Mouse (Mus musculus) midbrain, embryonic 13.5 days (tissue): ENCODE measurements around the gene Zrsr1. TPM values are rescaled to one million over a fixed set of nuclear protein-coding genes. Genes with fewer than 3 reads are reported as not detected.
A peak's percentile ranks its signal among the peaks of the same experiment; 100 is the strongest.

Experiments used
- ATAC-seq: fragments of 200-750 bp; cut with Nextera tagmentation; 2 replicates; pipeline ENCODE4 v1.8.0; 2017; ENCODE audit warnings: mild to moderate bottlenecking, moderate TSS enrichment, moderate library complexity
- H3K27ac ChIP-seq: fragments of 300-500 bp; sonication (generic); 2 replicates; pipeline ENCODE4 v1.5.1; 2015; ENCODE audit warnings: inconsistent platforms, mild to moderate bottlenecking, moderate library complexity
- H3K27me3 ChIP-seq: fragments of 300-500 bp; sonication (generic); 2 replicates; pipeline ENCODE4 v1.6.1; 2015; ENCODE audit warnings: mild to moderate bottlenecking, inconsistent platforms
- H3K36me3 ChIP-seq: fragments of 300-500 bp; sonication (generic); 2 replicates; pipeline ENCODE4 v1.6.1; 2015; ENCODE audit warnings: mild to moderate bottlenecking, inconsistent platforms
- H3K4me1 ChIP-seq: fragments of 300-500 bp; sonication (generic); replicated peaks from 2 replicates; pipeline ENCODE4 v1.6.1; 2015; ENCODE audit warnings: inconsistent platforms
- H3K4me2 ChIP-seq: fragments of 300-500 bp; sonication (generic); replicated peaks from 2 replicates; pipeline ENCODE4 v1.6.1; 2015; ENCODE audit warnings: moderate library complexity, mild to moderate bottlenecking, inconsistent platforms
- H3K4me3 ChIP-seq: fragments of 300-500 bp; sonication (generic); replicated peaks from 2 replicates; pipeline ENCODE4 v1.5.1; 2015; ENCODE audit warnings: mild to moderate bottlenecking, inconsistent platforms
- H3K9ac ChIP-seq: fragments of 300-500 bp; sonication (generic); replicated peaks from 2 replicates; pipeline ENCODE4 v1.6.1; 2015; ENCODE audit warnings: mild to moderate bottlenecking, inconsistent platforms
- H3K9me3 ChIP-seq: fragments of 300-500 bp; sonication (generic); 2 replicates; pipeline ENCODE4 v1.6.1; 2016; ENCODE audit warnings: mild to moderate bottlenecking, inconsistent platforms
- WGBS: fragments of 180-500 bp; shearing (Covaris S2); methylation state at CpG from one replicate; pipeline ENCODE4 v1.1.7; 2015; 5-methylcytosine and 5-hydroxymethylcytosine counted together
- polyA plus RNA-seq: library from polyadenylated mRNA; unstranded; fragments of >200 nt; fragmentation: Nextera tagmentation; extraction: Ambion mirVana; gene quantifications from 2 replicates; pipeline ENCODE4 v1.2.1, GENCODE M21; 2015

Zrsr1 gene
- polyA plus RNA-seq, 1 experiment from 2014 or later, result 5.8 TPM

DNA sequence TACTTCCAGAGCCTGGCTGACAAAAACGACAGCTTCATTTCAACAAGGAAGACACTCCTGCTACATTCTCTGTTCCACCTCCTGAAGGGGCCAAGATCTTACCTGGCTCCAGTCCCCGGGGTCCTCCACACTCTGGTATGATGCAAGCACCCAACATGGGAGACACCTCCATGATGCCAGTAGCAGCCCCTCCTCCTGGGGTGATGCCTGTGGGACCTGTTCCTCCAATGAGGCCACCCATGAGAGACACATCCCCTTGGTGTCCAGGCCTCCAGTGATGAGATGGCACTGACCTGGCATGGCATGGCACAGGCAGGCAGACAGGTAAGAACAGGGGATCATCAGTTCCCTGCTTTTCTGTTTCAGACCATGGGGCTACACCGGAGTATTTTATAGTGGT is 6.4 kb downstream of the Zrsr1 start:
- ATAC-seq, result no peak
- Histone ChIP-seq H3K9ac (no peak overlapping the region), H3K4me1 (peaks cover 70% of the 10 kb centered on the region), H3K9me3 (peaks cover 6% of the 10 kb centered on the region; the same call in 1 of the 2 replicates), H3K27me3 (no peaks in the 10 kb centered on the region), H3K27ac (no peak overlapping the region), H3K4me3 (no peak overlapping the region), H3K4me2 (no peak overlapping the region), H3K36me3 (peaks cover 24% of the 10 kb centered on the region)
- 95% methylated on average over 3 of the region's 3 CpGs for WGBS

DNA sequence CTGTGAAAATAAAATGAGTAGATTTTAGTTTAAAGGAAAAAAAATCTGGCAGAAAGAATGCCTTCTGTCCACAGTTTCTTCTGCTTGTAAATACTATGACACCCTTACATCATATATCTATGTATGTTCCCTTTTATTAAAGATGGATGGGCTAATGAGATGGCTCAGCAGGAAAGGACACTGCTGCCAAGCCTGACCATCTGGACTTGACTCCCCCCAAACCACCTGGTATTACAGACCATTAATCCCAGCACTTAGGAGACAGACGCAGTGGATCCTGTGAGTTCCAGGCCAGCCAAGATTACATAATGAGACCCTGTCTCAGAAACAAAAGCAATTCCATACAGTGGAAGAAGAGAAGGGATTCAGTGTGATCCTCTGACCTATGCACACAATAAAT is 6.9 kb downstream of the Zrsr1 start:
- H3K27ac ChIP-seq, result no peak overlapping the region
- 38% methylated on average over 1 of the region's 1 CpGs for WGBS
- no peak overlapping the region for H3K4me3 ChIP-seq
- 0 out of 2 replicates have a peak, but pooled peaks cover 2% of the 10 kb centered on the region for H3K9me3 ChIP-seq
- peaks cover 70% of the 10 kb centered on the region for H3K4me1 ChIP-seq
- H3K36me3 ChIP-seq, result peaks cover 23% of the 10 kb centered on the region
- H3K27me3 ChIP-seq, result no peaks in the 10 kb centered on the region
- H3K9ac ChIP-seq, result no peak overlapping the region
- H3K4me2 ChIP-seq, result no peak overlapping the region
- ATAC-seq, result no peak

DNA sequence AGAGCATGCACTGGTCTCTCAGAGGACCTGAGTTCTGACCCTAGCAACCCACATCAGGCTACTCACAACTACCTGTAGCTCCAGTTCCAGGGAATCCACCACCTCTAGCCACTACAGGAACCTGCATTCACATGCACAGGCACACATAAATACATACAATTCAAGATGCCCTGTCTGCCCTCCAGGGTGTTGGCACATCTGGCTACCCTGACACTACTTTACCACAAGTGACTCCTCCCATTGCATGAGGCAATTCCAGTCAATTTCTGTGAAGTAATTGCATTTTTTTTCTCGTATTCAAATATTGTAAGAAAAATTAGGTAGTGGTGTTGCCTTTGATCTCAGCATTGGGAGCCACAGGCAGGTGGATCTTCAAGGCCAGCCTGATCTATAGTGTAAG is 7.4 kb downstream of the Zrsr1 start:
- no peaks in the 10 kb centered on the region for H3K9me3 ChIP-seq
- no peak overlapping the region for H3K4me2 ChIP-seq
- no peak for ATAC-seq
- H3K9ac ChIP-seq, result no peak overlapping the region
- H3K4me3 ChIP-seq, result no peak overlapping the region
- H3K4me1 ChIP-seq, result peaks cover 65% of the 10 kb centered on the region
- H3K36me3 ChIP-seq, result peaks cover 20% of the 10 kb centered on the region
- no peak overlapping the region for H3K27ac ChIP-seq
- no peaks in the 10 kb centered on the region for H3K27me3 ChIP-seq
- 79% methylated on average over 1 of the region's 1 CpGs for WGBS

DNA sequence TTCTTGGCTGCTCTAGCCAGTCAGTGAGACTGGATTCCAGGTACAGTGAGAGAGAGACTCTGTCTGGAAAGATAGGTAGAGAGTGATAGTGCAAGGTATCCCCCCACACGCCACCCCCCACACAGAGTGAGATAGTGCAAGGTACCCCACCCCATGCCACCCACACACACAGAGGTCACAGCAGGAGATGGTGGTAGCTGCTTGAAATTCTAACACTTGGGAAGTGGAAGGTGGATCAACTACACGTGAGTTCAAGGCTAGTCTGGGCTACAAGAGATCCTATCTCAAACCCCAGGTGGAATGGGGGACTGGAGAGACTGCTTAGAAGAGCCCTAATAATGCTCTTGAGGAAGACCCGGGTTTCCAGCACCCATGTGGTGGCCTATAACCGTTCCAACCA is 9.2 kb downstream of the Zrsr1 start:
- Histone ChIP-seq H3K9me3 (no peaks in the 10 kb centered on the region), H3K4me1 (peaks cover 50% of the 10 kb centered on the region), H3K36me3 (peaks cover 20% of the 10 kb centered on the region), H3K4me2 (peak overlapping the region; percentile 78), H3K27me3 (0 out of 2 replicates have a peak, but pooled peaks cover 2% of the 10 kb centered on the region), H3K4me3 (peak overlapping the region; percentile 61), H3K27ac (no peak overlapping the region), H3K9ac (peak overlapping the region; percentile 78)
- ATAC-seq, result no peak
- 50% methylated on average over 4 of the region's 4 CpGs for WGBS

DNA sequence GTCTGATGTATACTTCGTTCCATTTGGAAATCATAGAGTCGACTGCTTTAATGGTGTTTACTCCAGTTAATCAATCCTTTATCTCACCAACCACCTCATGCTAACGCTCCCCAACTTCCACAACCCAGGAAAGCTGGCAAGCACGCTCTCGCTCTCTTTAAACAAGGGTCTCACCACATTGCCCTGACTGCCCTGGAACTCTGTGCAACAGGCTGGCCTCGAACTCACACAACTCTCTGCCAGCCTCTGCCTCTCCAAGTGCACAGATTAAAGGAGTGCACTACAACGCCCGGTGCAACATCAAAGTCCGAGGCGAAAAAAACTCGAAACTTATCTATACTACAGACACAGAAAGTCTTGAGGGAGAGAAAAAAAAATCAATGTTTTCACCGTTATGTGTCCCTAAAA is 9.7 kb downstream of the Zrsr1 start:
- Histone ChIP-seq H3K9ac (peak overlapping the region; percentile 78), H3K36me3 (peaks cover 17% of the 10 kb centered on the region), H3K9me3 (no peaks in the 10 kb centered on the region), H3K4me1 (peaks cover 45% of the 10 kb centered on the region), H3K27me3 (0 out of 2 replicates have a peak, but pooled peaks cover 2% of the 10 kb centered on the region), H3K4me2 (peak overlapping the region; percentile 78), H3K4me3 (peak overlapping the region; percentile 61), H3K27ac (peak overlapping the region; percentile 94)
- WGBS, result 6% methylated on average over 12 of the region's 12 CpGs
- ATAC-seq, result peak; percentile 37

DNA sequence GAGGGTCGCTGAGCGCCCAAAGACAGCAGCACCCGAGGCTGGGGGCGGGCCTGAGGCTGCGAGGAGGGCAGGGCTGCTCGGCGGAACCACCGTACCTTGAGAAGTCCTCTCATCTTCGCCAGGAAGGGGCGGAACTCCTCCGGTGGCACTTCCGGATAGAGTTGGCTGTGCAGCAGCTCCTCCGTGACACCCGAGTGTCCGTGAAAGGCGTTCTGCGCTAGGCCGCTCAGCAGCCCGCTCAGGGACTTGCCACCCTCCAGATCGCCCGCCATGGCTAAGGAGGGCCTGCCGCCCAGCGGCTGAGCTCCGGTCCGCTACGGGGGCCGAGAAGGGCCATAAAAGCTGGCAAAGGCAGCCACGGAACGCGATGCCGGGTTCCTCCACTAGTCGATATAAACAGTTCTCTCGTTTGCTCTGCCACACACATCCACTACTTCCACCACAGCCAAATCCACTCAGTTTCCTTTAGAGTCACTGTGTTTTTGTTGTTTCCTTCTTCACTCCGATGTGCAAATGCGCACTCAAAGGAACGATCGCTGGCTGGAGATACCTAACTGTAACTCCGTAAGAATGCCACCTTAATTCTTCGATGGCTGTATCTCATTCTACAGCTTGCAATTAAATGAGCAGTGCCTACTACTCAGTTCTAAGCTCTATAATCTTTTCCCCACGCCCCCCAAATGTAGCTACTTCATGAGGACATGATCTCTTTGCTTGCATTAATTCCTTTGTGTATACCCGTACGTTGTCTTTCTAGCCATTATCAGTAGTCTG is 10.4 kb downstream of the Zrsr1 start, which contains the start of the genes Gm28048 and Commd1:
Gm28048 (minus strand) TSS at position 107 of the 774 bp plus-strand sequence.
Commd1 (minus strand) TSS at position 399 of the 774 bp plus-strand sequence.
- peak within 1 kb of the TSS; percentile 61 for H3K4me3 ChIP-seq
- peak within 1 kb of the TSS; percentile 78 for H3K4me2 ChIP-seq
- H3K9me3 ChIP-seq, result no peaks in the 10 kb centered on the region
- H3K36me3 ChIP-seq, result peaks cover 13% of the 10 kb centered on the region
- ATAC-seq, result peak; percentile 96
- 0 out of 2 replicates have a peak, but pooled peaks cover 2% of the 10 kb centered on the region for H3K27me3 ChIP-seq
- 2% methylated on average over 42 of the region's 42 CpGs for WGBS
- H3K27ac ChIP-seq, result peak within 1 kb of the TSS; percentile 94
- peak within 1 kb of the TSS; percentile 78 for H3K9ac ChIP-seq
- H3K4me1 ChIP-seq, result peaks cover 39% of the 10 kb centered on the region

DNA sequence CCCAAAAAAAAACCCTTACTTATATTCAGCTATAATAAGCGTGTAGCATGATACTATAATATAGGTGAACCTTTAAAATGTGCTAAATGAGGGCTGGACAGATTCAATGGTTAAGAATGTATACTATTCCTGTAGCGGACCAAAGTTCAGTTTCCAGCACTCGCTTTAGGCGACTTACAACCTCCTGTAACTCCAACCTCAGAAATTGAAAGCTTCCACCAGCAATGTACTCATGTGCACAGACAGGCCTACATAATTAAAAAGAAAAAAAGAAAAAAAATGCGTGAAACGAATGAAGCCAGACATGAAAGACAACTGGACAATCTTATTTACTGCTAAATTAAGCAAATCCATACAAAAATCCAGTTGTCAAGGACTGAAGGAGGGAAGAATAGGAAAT is 11.0 kb downstream of the Zrsr1 start:
- Histone ChIP-seq H3K27ac (no peak overlapping the region), H3K27me3 (0 out of 2 replicates have a peak, but pooled peaks cover 2% of the 10 kb centered on the region), H3K4me3 (no peak overlapping the region), H3K9me3 (no peaks in the 10 kb centered on the region), H3K36me3 (peaks cover 6% of the 10 kb centered on the region), H3K9ac (no peak overlapping the region), H3K4me2 (no peak overlapping the region; the same call in 1 of the 2 replicates), H3K4me1 (peaks cover 32% of the 10 kb centered on the region)
- 67% methylated on average over 6 of the region's 6 CpGs for WGBS
- no peak for ATAC-seq

DNA sequence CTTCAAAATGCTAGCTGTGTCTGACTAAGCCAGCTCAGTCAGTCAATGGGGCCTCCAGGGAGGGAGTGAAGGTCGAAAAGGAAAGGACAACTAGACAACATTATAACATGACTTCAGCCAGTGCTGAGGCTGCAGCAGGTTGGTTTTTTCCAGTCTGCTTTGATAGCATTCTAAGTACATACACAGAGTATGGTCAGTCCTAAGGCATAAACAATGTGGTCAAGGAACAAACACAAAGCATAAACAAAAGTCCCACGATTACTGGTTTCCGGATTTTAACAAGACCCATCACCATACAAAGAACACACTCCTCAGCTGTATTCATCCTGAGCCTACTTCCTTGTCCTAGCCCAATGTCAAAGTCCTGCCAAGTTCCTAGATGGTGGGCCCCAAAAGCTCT is 13.7 kb downstream of the Zrsr1 start:
- H3K4me1 ChIP-seq, result peaks cover 15% of the 10 kb centered on the region
- no peak for ATAC-seq
- WGBS, result 87% methylated on average over 3 of the region's 3 CpGs

DNA sequence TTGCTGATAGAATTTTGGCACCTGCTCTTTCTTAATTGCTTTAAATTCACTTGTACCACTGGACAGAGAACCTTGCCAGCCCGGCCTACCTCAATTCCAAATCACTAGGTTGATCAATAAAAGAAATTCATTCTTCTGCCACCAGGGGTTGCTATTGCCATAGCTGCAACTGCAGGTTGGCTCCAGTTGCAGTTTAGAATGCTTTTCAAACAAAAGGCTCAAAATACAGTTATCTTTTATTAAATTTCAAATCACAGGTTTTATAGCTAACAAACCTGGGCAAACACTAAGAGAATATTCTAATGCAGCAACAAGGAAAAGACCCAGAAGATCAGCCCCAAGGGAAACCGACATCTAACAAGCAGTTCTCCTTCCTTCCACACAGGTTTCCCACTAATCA is 15.6 kb downstream of the Zrsr1 start:
- H3K4me3 ChIP-seq, result no peak overlapping the region
- H3K27ac ChIP-seq, result no peak overlapping the region
- 0 out of 2 replicates have a peak, but pooled peaks cover 2% of the 10 kb centered on the region for H3K27me3 ChIP-seq
- H3K9me3 ChIP-seq, result no peaks in the 10 kb centered on the region
- 56% methylated on average over 2 of the region's 2 CpGs for whole genome bisulfite sequencing
- ATAC-seq, result no peak
- no peaks in the 10 kb centered on the region for H3K36me3 ChIP-seq
- H3K9ac ChIP-seq, result no peak overlapping the region
- H3K4me2 ChIP-seq, result no peak overlapping the region
- peaks cover 16% of the 10 kb centered on the region for H3K4me1 ChIP-seq

More for the DNA sequence above, 13.7 kb downstream of the Zrsr1 start:
- no peak overlapping the region for H3K9ac ChIP-seq
- H3K36me3 ChIP-seq, result no peaks in the 10 kb centered on the region
- no peak overlapping the region for H3K4me3 ChIP-seq
- no peak overlapping the region for H3K4me2 ChIP-seq
- H3K9me3 ChIP-seq, result no peaks in the 10 kb centered on the region
- 0 out of 2 replicates have a peak, but pooled peaks cover 2% of the 10 kb centered on the region for H3K27me3 ChIP-seq
- H3K27ac ChIP-seq, result no peak overlapping the region

DNA sequence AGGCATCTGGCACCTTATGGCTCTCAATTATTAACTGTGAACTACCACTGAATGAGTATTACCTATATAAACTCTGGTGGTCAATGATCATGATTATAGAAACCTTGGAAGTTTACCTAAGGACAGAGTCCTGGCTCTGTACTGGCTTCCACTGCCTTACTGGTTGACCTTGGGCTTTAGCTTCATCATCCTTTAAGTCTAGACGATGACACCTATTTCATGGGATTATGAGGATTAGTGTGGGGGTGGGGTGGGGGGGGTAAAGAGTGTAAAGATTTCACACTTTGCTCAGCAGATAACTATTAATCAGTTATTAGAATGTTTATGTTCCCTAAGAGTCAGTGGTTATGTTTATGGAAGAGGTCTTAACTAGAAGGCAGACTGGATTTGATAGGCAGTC is 18.0 kb downstream of the Zrsr1 start:
- ATAC-seq, result peak; percentile 4; the same call in 1 of the 2 replicates
- H3K4me2 ChIP-seq, result peak overlapping the region; percentile 97
- H3K4me3 ChIP-seq, result peak overlapping the region; percentile 60
- 29% methylated on average over 1 of the region's 1 CpGs for WGBS
- H3K4me1 ChIP-seq, result peaks cover 16% of the 10 kb centered on the region
- H3K9ac ChIP-seq, result peak overlapping the region; percentile 78
- H3K36me3 ChIP-seq, result peaks cover 11% of the 10 kb centered on the region
- H3K27me3 ChIP-seq, result 0 out of 2 replicates have a peak, but pooled peaks cover 2% of the 10 kb centered on the region
- H3K27ac ChIP-seq, result peak overlapping the region; percentile 94
- no peaks in the 10 kb centered on the region for H3K9me3 ChIP-seq

DNA sequence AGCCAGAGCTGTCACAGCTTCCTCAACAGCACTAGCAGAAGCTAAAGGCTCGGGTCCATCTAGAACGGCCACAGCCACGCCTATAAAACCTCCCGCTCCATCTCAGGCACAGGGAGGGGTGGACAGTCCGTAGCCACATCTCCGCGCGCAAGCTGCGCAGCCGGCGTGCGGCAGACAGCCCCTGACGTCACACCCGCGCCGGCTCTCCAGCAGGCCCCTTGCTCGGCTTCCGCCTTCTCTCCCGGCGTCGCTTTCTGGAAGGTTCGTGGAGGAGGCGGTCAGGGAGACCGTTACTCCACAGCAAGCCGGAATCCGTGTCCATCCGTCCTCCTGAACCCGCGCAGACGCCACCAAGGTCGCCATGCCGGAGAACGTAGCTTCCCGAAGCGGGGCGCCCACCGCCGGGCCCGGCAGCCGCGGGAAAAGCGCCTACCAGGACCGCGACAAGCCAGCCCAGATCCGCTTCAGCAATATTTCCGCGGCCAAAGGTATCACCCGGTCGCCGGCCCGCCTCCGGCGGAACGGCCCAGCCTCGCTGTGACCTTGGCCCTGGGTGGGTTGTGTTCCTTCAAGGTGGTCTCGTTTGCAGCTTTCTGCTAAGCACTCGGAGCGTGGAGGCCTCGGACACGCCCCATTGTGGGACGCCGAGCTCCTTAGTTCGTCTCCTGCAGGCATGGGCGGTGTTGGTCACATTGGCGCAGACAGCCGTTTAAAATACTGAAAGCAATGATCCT is 18.8 kb downstream of the Zrsr1 start, which contains the start of gene Cct4:
Cct4 (plus strand) TSS at position 127 of the 734 bp plus-strand sequence.
- Histone ChIP-seq H3K4me2 (peak within 1 kb of the TSS; percentile 97), H3K27ac (peak within 1 kb of the TSS; percentile 94), H3K4me1 (peaks cover 16% of the 10 kb centered on the region), H3K36me3 (peaks cover 19% of the 10 kb centered on the region), H3K4me3 (peak within 1 kb of the TSS; percentile 60), H3K27me3 (0 out of 2 replicates have a peak, but pooled peaks cover under 1% of the 10 kb centered on the region), H3K9me3 (no peaks in the 10 kb centered on the region), H3K9ac (peak within 1 kb of the TSS; percentile 78)
- under 1% methylated on average over 66 of the region's 66 CpGs for WGBS
- ATAC-seq, result peak; percentile 99
